12 mouse cellular contexts compared by ENCODE assay signal in genomic region chr9:25527359-25528038, GRCm38 (mm10). TPM values are rescaled to one million over a fixed set of nuclear protein-coding genes. Genes with fewer than 3 reads are reported as not detected.
DNase-seq lines count a peak whose midpoint lies in the region; ATAC-seq lines count a peak whose summit lies in the region.
"Had no signal": no experiment of that assay in that cellular context is flagged by ENCODE, and none has a peak within 500 bp of the region (broad histone marks: within the 10 kb centered on the region; RNA-seq: fewer than 3 reads in every experiment).

No protein-coding gene starts in this region.

- peak overlapping the region; percentile 13; the same call in 1 of the 2 replicates for H3K9ac ChIP-seq in heart, embryonic 12.5 days
- H3K9ac ChIP-seq in neural tube, embryonic 13.5 days = no peak overlapping the region
- no peak overlapping the region for H3K9ac ChIP-seq in forebrain, embryonic 13.5 days
- no peak overlapping the region for H3K9ac ChIP-seq in stomach, embryonic 15.5 days
- H3K9ac ChIP-seq: liver, postnatal 0 days had no signal

- H3K27me3 ChIP-seq in heart, embryonic 12.5 days (replicated peaks) = no peaks in the 10 kb centered on the region
- no peaks in the 10 kb centered on the region for H3K27me3 ChIP-seq in neural tube, embryonic 13.5 days
- no peaks in the 10 kb centered on the region for H3K27me3 ChIP-seq in forebrain, embryonic 13.5 days
- H3K27me3 ChIP-seq in stomach, embryonic 15.5 days (replicated peaks) = no peaks in the 10 kb centered on the region
- H3K27me3 ChIP-seq: CH12.LX had no signal

- H3K4me2 ChIP-seq in heart, embryonic 12.5 days = peak overlapping the region; percentile 35
- H3K4me2 ChIP-seq in neural tube, embryonic 13.5 days = no peak overlapping the region
- no peak overlapping the region for H3K4me2 ChIP-seq in forebrain, embryonic 13.5 days
- H3K4me2 ChIP-seq in stomach, embryonic 15.5 days = no peak overlapping the region

- H3K36me3 ChIP-seq in heart, embryonic 12.5 days = no peaks in the 10 kb centered on the region
- no peaks in the 10 kb centered on the region for H3K36me3 ChIP-seq in neural tube, embryonic 13.5 days
- no peaks in the 10 kb centered on the region for H3K36me3 ChIP-seq in forebrain, embryonic 13.5 days (ENCODE audit: poor library complexity, severe bottlenecking)
- no peaks in the 10 kb centered on the region for H3K36me3 ChIP-seq in stomach, embryonic 15.5 days

- peak overlapping the region; percentile 86 for H3K27ac ChIP-seq in heart, embryonic 12.5 days (ENCODE audit: poor library complexity, severe bottlenecking)
- H3K27ac ChIP-seq in neural tube, embryonic 13.5 days (replicated peaks) = 0 out of 2 replicates have a peak overlapping the region, but pooled peaks have one; percentile 6
- no peak overlapping the region for H3K27ac ChIP-seq in forebrain, embryonic 13.5 days
- H3K27ac ChIP-seq in stomach, embryonic 15.5 days = no peak overlapping the region

- no peak overlapping the region for H3K4me3 ChIP-seq in heart, embryonic 12.5 days
- H3K4me3 ChIP-seq in neural tube, embryonic 13.5 days = no peak overlapping the region
- H3K4me3 ChIP-seq in forebrain, embryonic 13.5 days = no peak overlapping the region
- H3K4me3 ChIP-seq in stomach, embryonic 15.5 days (replicated peaks) = no peak overlapping the region

- peaks cover 29% of the 10 kb centered on the region for H3K4me1 ChIP-seq in heart, embryonic 12.5 days (replicated peaks)
- peaks cover 12% of the 10 kb centered on the region for H3K4me1 ChIP-seq in neural tube, embryonic 13.5 days (replicated peaks)
- H3K4me1 ChIP-seq in forebrain, embryonic 13.5 days = peaks cover 17% of the 10 kb centered on the region
- peaks cover 3% of the 10 kb centered on the region; the same call in 1 of the 2 replicates for H3K4me1 ChIP-seq in stomach, embryonic 15.5 days

- peak; percentile 15; the same call in 1 of the 2 replicates for ATAC-seq in heart, embryonic 12.5 days (ENCODE audit: insufficient number of reproducible peaks, low FRiP score)
- ATAC-seq in neural tube, embryonic 13.5 days (ENCODE audit: low read depth) = no peak
- ATAC-seq in forebrain, embryonic 13.5 days = peak; percentile 27; the same call in 1 of the 2 replicates
- peak; percentile 22; the same call in 1 of the 2 replicates for ATAC-seq in stomach, embryonic 15.5 days (ENCODE audit: insufficient read depth, low FRiP score, low read depth)
- ATAC-seq: intestine, embryonic 16.5 days; liver, postnatal 0 days had no signal

- no peaks in the 10 kb centered on the region for H3K9me3 ChIP-seq in heart, embryonic 12.5 days (replicated peaks)
- H3K9me3 ChIP-seq in neural tube, embryonic 13.5 days = no peaks in the 10 kb centered on the region
- H3K9me3 ChIP-seq in forebrain, embryonic 13.5 days (replicated peaks) = no peaks in the 10 kb centered on the region
- no peaks in the 10 kb centered on the region for H3K9me3 ChIP-seq in stomach, embryonic 15.5 days

- WGBS in heart, embryonic 12.5 days = 56% methylated on average over 7 of the region's 7 CpGs
- 71% methylated on average over 7 of the region's 7 CpGs for WGBS in neural tube, embryonic 13.5 days
- WGBS in forebrain, embryonic 13.5 days = 66% methylated on average over 7 of the region's 7 CpGs
- 60% methylated on average over 7 of the region's 7 CpGs for WGBS in stomach, embryonic 15.5 days

- DNase-seq in heart, postnatal 10 days = no peak
- DNase-seq in neural tube, embryonic 10.5 days (ENCODE audit: extremely low spot score, low spot score) = no peak
- no peak for DNase-seq in cerebellum, postnatal 14 days
- no peak for DNase-seq in spleen, postnatal 36 days (ENCODE audit: low spot score in 2 of 2)
- DNase-seq: kidney, postnatal 36 days; liver, postnatal 0 days had no signal

- intact Hi-C loops in heart, postnatal 10 days (cut with DNase I) = no loop called here

RNA-seq across cellular contexts. Expression of gene Eepd1, which starts 46.2 kb away (rescaled TPM):
- 23.0 and 26.3 TPM in 2 replicates for polyA plus RNA-seq in heart, embryonic 12.5 days (2016; fragmentation: Nextera tagmentation; extraction: Ambion mirVana)
- 10 to 100 TPM; 21.3 to 27.3 TPM for total RNA-seq in heart, postnatal 10 days (2021)
- polyA plus RNA-seq in neural tube, embryonic 13.5 days (2015; fragmentation: Nextera tagmentation; extraction: Ambion mirVana) = 19.2 and 27.3 TPM in 2 replicates
- 8.1 and 8.9 TPM in 2 replicates for polyA plus RNA-seq in forebrain, embryonic 13.5 days (2015; fragmentation: Nextera tagmentation; extraction: Ambion mirVana)
- 9.8 and 10.0 TPM in 2 replicates for polyA plus RNA-seq in stomach, embryonic 15.5 days (2015; fragmentation: Nextera tagmentation; extraction: Ambion mirVana)

Comparison
In these comparisons a context has a peak if more than half of its experiments do, and no peak if none do; other contexts are left out.
1. H3K27ac ChIP-seq: peak in heart, embryonic 12.5 days (single experiment) and neural tube, embryonic 13.5 days (single experiment); none in forebrain, embryonic 13.5 days (single experiment) and stomach, embryonic 15.5 days (single experiment).